In the genomic region with DNA sequence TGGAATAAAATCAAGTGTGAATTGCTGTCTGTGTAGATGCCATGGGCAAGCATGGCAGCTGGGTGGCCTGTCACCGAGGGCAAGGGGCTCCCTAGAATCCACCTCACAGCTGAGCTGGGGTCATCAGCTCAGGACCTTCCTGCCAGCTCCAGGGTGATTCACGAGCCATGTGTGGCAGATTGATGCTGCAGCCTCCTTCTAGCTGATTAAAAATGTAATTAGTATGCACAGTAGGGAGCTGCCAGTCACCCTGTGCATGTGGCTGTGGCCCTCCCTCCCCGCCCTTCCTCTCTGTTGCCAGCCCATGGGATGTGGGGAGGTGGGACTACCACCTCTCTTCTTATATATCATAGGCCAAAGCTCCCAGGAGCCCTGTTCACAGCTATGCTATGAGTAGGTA, we compare ENCODE assay signal across 21 mouse cellular contexts. TPM values are rescaled to one million over a fixed set of nuclear protein-coding genes. Genes with fewer than 3 reads are reported as not detected.
DNase-seq lines count a peak whose midpoint lies in the region; ATAC-seq lines count a peak whose summit lies in the region.
"Had no signal": no experiment of that assay in that cellular context is flagged by ENCODE, and none has a peak within 500 bp of the region (broad histone marks: within the 10 kb centered on the region; RNA-seq: fewer than 3 reads in every experiment).

No protein-coding gene starts in this region.

- peaks cover 40% of the 10 kb centered on the region for H3K36me3 ChIP-seq in midbrain, embryonic 13.5 days
- peaks cover 24% of the 10 kb centered on the region for H3K36me3 ChIP-seq in midbrain, embryonic 10.5 days
- H3K36me3 ChIP-seq in forebrain, embryonic 16.5 days (ENCODE audit: control insufficient read depth, insufficient read depth): peaks cover 2% of the 10 kb centered on the region; the same call in 1 of the 2 replicates
- H3K36me3 ChIP-seq in hindbrain, embryonic 16.5 days (ENCODE audit: control insufficient read depth, insufficient read depth, low read length): peaks cover 2% of the 10 kb centered on the region; the same call in 1 of the 2 replicates
- H3K36me3 ChIP-seq in neural tube, embryonic 15.5 days: 0 out of 2 replicates have a peak, but pooled peaks cover 13% of the 10 kb centered on the region

- peaks cover 14% of the 10 kb centered on the region for H3K4me1 ChIP-seq in midbrain, embryonic 13.5 days (replicated peaks)
- no peaks in the 10 kb centered on the region for H3K4me1 ChIP-seq in midbrain, embryonic 10.5 days
- H3K4me1 ChIP-seq in forebrain, embryonic 16.5 days (replicated peaks; ENCODE audit: control insufficient read depth, insufficient read depth, low read length): no peaks in the 10 kb centered on the region; the same call in 1 of the 2 replicates
- H3K4me1 ChIP-seq in hindbrain, embryonic 16.5 days (ENCODE audit: control insufficient read depth, insufficient read depth, low read depth, low read length): peaks cover 3% of the 10 kb centered on the region; the same call in 1 of the 2 replicates
- peaks cover 12% of the 10 kb centered on the region for H3K4me1 ChIP-seq in neural tube, embryonic 15.5 days

- H3K9ac ChIP-seq in midbrain, embryonic 13.5 days (replicated peaks): no peak overlapping the region
- no peak overlapping the region for H3K9ac ChIP-seq in forebrain, embryonic 16.5 days (replicated peaks; ENCODE audit: low read depth, low read length)
- no peak overlapping the region for H3K9ac ChIP-seq in hindbrain, embryonic 16.5 days (ENCODE audit: low read depth, low read length)
- H3K9ac ChIP-seq in neural tube, embryonic 15.5 days (replicated peaks): no peak overlapping the region
- H3K9ac ChIP-seq: liver, postnatal 0 days had no signal

- no peak overlapping the region for H3K4me3 ChIP-seq in midbrain, embryonic 13.5 days (replicated peaks)
- no peak overlapping the region for H3K4me3 ChIP-seq in midbrain, embryonic 10.5 days
- H3K4me3 ChIP-seq in forebrain, embryonic 16.5 days (replicated peaks; ENCODE audit: low read length): no peak overlapping the region
- H3K4me3 ChIP-seq in hindbrain, embryonic 16.5 days (ENCODE audit: low read length): no peak overlapping the region
- H3K4me3 ChIP-seq in neural tube, embryonic 15.5 days (replicated peaks): no peak overlapping the region
- H3K4me3 ChIP-seq: heart, adult 2 months had no signal

- DNase-seq in midbrain, embryonic 10.5 days (ENCODE audit: low spot score): no peak
- DNase-seq in heart, postnatal 4 days: no peak
- no peak for DNase-seq in Muller cell, postnatal 12 days (ENCODE audit: inconsistent ontology term)
- DNase-seq: cerebellum, postnatal 25 days; heart, adult 2 months; kidney, adult 9 months; liver; liver, postnatal 0 days; lung, postnatal 14 days; thymus, postnatal 4 days had no signal

- WGBS in midbrain, embryonic 13.5 days: 50% methylated on average over 3 of the region's 3 CpGs
- WGBS in midbrain, embryonic 10.5 days: 63% methylated on average over 3 of the region's 3 CpGs
- WGBS in forebrain, embryonic 16.5 days: 33% methylated on average over 3 of the region's 3 CpGs
- 37% methylated on average over 3 of the region's 3 CpGs for WGBS in hindbrain, embryonic 16.5 days
- 27% methylated on average over 3 of the region's 3 CpGs for WGBS in neural tube, embryonic 15.5 days

- no peaks in the 10 kb centered on the region for H3K9me3 ChIP-seq in midbrain, embryonic 13.5 days
- no peaks in the 10 kb centered on the region for H3K9me3 ChIP-seq in midbrain, embryonic 10.5 days (replicated peaks)
- H3K9me3 ChIP-seq in forebrain, embryonic 16.5 days (ENCODE audit: control insufficient read depth, low read length): no peaks in the 10 kb centered on the region
- H3K9me3 ChIP-seq in hindbrain, embryonic 16.5 days (ENCODE audit: control insufficient read depth, low read length): no peaks in the 10 kb centered on the region
- H3K9me3 ChIP-seq in neural tube, embryonic 15.5 days (replicated peaks): no peaks in the 10 kb centered on the region

- no peaks in the 10 kb centered on the region for H3K27me3 ChIP-seq in midbrain, embryonic 13.5 days
- no peaks in the 10 kb centered on the region for H3K27me3 ChIP-seq in midbrain, embryonic 10.5 days (ENCODE audit: low read depth, poor library complexity, severe bottlenecking)
- no peaks in the 10 kb centered on the region for H3K27me3 ChIP-seq in forebrain, embryonic 16.5 days (replicated peaks; ENCODE audit: control insufficient read depth, insufficient read depth, low read length)
- no peaks in the 10 kb centered on the region for H3K27me3 ChIP-seq in hindbrain, embryonic 16.5 days (replicated peaks; ENCODE audit: control insufficient read depth, insufficient read depth, low read length)
- H3K27me3 ChIP-seq in neural tube, embryonic 15.5 days (replicated peaks): no peaks in the 10 kb centered on the region

- no peak overlapping the region for H3K4me2 ChIP-seq in midbrain, embryonic 13.5 days (replicated peaks)
- H3K4me2 ChIP-seq in forebrain, embryonic 16.5 days (ENCODE audit: low read length): no peak overlapping the region
- H3K4me2 ChIP-seq in hindbrain, embryonic 16.5 days (ENCODE audit: low read length): no peak overlapping the region
- no peak overlapping the region for H3K4me2 ChIP-seq in neural tube, embryonic 15.5 days

- peak; percentile 73 for ATAC-seq in midbrain, embryonic 13.5 days
- peak; percentile 58 for ATAC-seq in forebrain, embryonic 16.5 days
- ATAC-seq in hindbrain, embryonic 16.5 days: peak; percentile 63
- peak; percentile 55 for ATAC-seq in neural tube, embryonic 15.5 days (ENCODE audit: low FRiP score)
- ATAC-seq: inflammation-experienced regulatory T-cells, adult 6 months; liver, postnatal 0 days had no signal

- 0 out of 2 replicates have a peak overlapping the region, but pooled peaks have one; percentile 30 for H3K27ac ChIP-seq in midbrain, embryonic 13.5 days
- no peak overlapping the region for H3K27ac ChIP-seq in midbrain, embryonic 10.5 days (replicated peaks)
- H3K27ac ChIP-seq in forebrain, embryonic 16.5 days (ENCODE audit: low read length): no peak overlapping the region
- 0 out of 2 replicates have a peak overlapping the region, but pooled peaks have one; percentile 31 for H3K27ac ChIP-seq in hindbrain, embryonic 16.5 days (ENCODE audit: low read depth, low read length)
- H3K27ac ChIP-seq in neural tube, embryonic 15.5 days (replicated peaks): 0 out of 2 replicates have a peak overlapping the region, but pooled peaks have one; percentile 11
- H3K27ac ChIP-seq: heart, adult 2 months had no signal

RNA-seq across cellular contexts. Expression of gene Alppl2, which starts 39.7 kb away (rescaled TPM):
- polyA plus RNA-seq in midbrain, embryonic 13.5 days (2015; fragmentation: Nextera tagmentation; extraction: Ambion mirVana): not detected in 2 replicates
- polyA plus RNA-seq in midbrain, embryonic 10.5 days (2016; fragmentation: Nextera tagmentation; extraction: Ambion mirVana): not detected in 2 replicates
- polyA plus RNA-seq in forebrain, embryonic 16.5 days (2015; fragmentation: Nextera tagmentation; extraction: Ambion mirVana): not detected in 2 replicates
- not detected in 2 replicates for polyA plus RNA-seq in hindbrain, embryonic 16.5 days (2015; fragmentation: Nextera tagmentation; extraction: Ambion mirVana)
- not detected in 2 replicates for polyA plus RNA-seq in neural tube, embryonic 15.5 days (2015; fragmentation: Nextera tagmentation; extraction: Ambion mirVana)
- total RNA-seq in heart, postnatal 4 days (2021): not detected
- total RNA-seq: gastrocnemius, adult 8-10 months; heart, adult 2 months; layer of hippocampus, postnatal 25 days; left cerebral cortex, postnatal 25 days; megakaryocyte-erythroid progenitor cell, adult 5-6 weeks had no signal
- polyA plus RNA-seq: C2C12; heart, adult 2 months; heart, postnatal 0 days; inflammation-experienced regulatory T-cells, adult 6 months; liver, postnatal 0 days had no signal

RNA-seq across cellular contexts. Expression of gene Alpi, which starts 51.3 kb away (rescaled TPM):
- 0.08 TPM in 1 of 2 replicates, not detected in the other for polyA plus RNA-seq in midbrain, embryonic 13.5 days (2015; fragmentation: Nextera tagmentation; extraction: Ambion mirVana)
- polyA plus RNA-seq in midbrain, embryonic 10.5 days (2016; fragmentation: Nextera tagmentation; extraction: Ambion mirVana): not detected in 2 replicates
- polyA plus RNA-seq in forebrain, embryonic 16.5 days (2015; fragmentation: Nextera tagmentation; extraction: Ambion mirVana): not detected in 2 replicates
- not detected in 2 replicates for polyA plus RNA-seq in hindbrain, embryonic 16.5 days (2015; fragmentation: Nextera tagmentation; extraction: Ambion mirVana)
- 0.72 TPM in 1 of 2 replicates, not detected in the other for polyA plus RNA-seq in neural tube, embryonic 15.5 days (2015; fragmentation: Nextera tagmentation; extraction: Ambion mirVana)
- total RNA-seq in heart, postnatal 4 days (2021): not detected
- total RNA-seq: gastrocnemius, adult 8-10 months; heart, adult 2 months; layer of hippocampus, postnatal 25 days; left cerebral cortex, postnatal 25 days; megakaryocyte-erythroid progenitor cell, adult 5-6 weeks had no signal
- polyA plus RNA-seq: C2C12; heart, postnatal 0 days; inflammation-experienced regulatory T-cells, adult 6 months; liver, postnatal 0 days had no signal

Comparison
In these comparisons a context has a peak if more than half of its experiments do, and no peak if none do; other contexts are left out.
1. H3K27ac ChIP-seq: peak in midbrain, embryonic 13.5 days (single experiment), hindbrain, embryonic 16.5 days (single experiment) and neural tube, embryonic 15.5 days (single experiment); none in midbrain, embryonic 10.5 days (single experiment) and forebrain, embryonic 16.5 days (single experiment).
2. Peak in every context shown above with its lines, with median percentiles within 50 percentile points of each other: ATAC-seq.